Mouse (Mus musculus): ENCODE measurements around the gene Usp10. TPM values are rescaled to one million over a fixed set of nuclear protein-coding genes. Genes with fewer than 3 reads are reported as not detected.

The Usp10 gene
- 10 to 100 TPM; 29.8 to 73.1 (median 52.0) TPM for total RNA-seq (2018; cell fraction: chromatin; rRNA removed)
- total RNA-seq (2018; cell fraction: cytosol; rRNA removed), result 10 to 100 TPM; 16.8 to 30.5 (median 23.9) TPM
- 100 to 1,000 TPM in 1 of 26 experiments, 10 to 100 TPM in 25; 18.2 to 104 (median 39.7) TPM for total RNA-seq (2018; cell fraction: nucleus; rRNA removed)
- polyA plus RNA-seq (2018), result 21.1 to 45.0 TPM (median 40.8 TPM) in 3 replicates

GRCm38 (mm10) chr8:119909944-119910546 is at the start of gene Usp10:
Gene Usp10 (plus strand): TSS chr8:119910360.
- Histone ChIP-seq H3K4me3 (ENCODE audit: inconsistent target) (peak within 1 kb of the TSS; percentile 46), H3K79me2 (ENCODE audit: inconsistent target) (peaks cover 39% of the 10 kb centered on the region), H3K36me3 (ENCODE audit: inconsistent target) (no peaks in the 10 kb centered on the region), H3K27ac (no peak within 1 kb of the TSS)
- 29% methylated on average over 13 of the region's 13 CpGs for WGBS (ENCODE audit: missing documents)

DNA sequence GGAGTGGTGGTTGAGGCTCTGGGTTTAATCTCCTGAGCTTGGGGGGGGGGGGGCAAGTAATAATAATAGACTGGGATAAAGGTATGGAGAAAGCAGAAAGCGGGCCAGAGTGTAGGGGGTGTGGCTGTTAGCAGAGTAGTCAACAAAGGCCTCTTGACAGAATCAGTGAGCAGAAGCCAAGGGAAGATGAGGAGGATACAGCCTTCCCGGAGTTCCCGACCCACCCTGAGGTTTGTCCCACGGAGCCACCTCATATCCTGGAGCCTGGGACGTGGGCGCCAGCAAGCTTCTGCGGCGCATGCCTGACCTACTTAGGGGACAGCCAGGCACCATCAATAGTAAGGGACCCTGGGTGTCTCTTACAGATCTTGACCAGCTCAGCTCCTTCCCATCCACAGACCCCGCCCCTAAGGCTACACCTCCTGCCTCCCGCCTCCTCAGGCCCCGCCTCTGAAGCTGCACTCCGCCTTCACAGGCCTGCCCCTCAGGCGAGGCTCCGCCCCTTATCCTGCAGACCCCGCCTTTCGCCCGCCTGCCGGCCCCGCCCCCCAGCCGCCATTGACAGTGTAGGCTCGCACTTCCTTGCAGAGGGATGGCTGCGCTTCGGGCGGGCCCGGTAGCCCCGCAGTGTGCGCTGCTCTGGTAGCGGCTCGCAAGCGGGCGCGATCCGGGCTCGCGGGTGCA is 48.3 kb upstream of the Usp10 start, which contains the start of gene Klhl36:
Gene Klhl36 (plus strand): TSS at position 561 of the 684 bp plus-strand sequence.
- no peak within 1 kb of the TSS for H3K27ac ChIP-seq
- 2% methylated on average over 35 of the region's 35 CpGs for WGBS (ENCODE audit: missing documents)
- H3K36me3 ChIP-seq (ENCODE audit: inconsistent target), result no peaks in the 10 kb centered on the region
- H3K79me2 ChIP-seq (ENCODE audit: inconsistent target), result no peaks in the 10 kb centered on the region
- peak within 1 kb of the TSS; percentile 64 for H3K4me3 ChIP-seq (ENCODE audit: inconsistent target)

GRCm38 (mm10) chr8:119862390-119862734 is 47.8 kb upstream of the Usp10 start:
- peak overlapping the region; percentile 64 for H3K4me3 ChIP-seq (ENCODE audit: inconsistent target)
- H3K36me3 ChIP-seq (ENCODE audit: inconsistent target), result no peaks in the 10 kb centered on the region
- H3K27ac ChIP-seq, result no peak overlapping the region
- H3K79me2 ChIP-seq (ENCODE audit: inconsistent target), result no peaks in the 10 kb centered on the region
- WGBS (ENCODE audit: missing documents), result 2% methylated on average over 19 of the region's 19 CpGs

GRCm38 (mm10) chr8:119862749-119863148 is 47.4 kb upstream of the Usp10 start:
- no peaks in the 10 kb centered on the region for H3K79me2 ChIP-seq (ENCODE audit: inconsistent target)
- H3K36me3 ChIP-seq (ENCODE audit: inconsistent target), result no peaks in the 10 kb centered on the region
- H3K4me3 ChIP-seq (ENCODE audit: inconsistent target), result peak overlapping the region; percentile 64
- 45% methylated on average over 6 of the region's 6 CpGs for WGBS (ENCODE audit: missing documents)
- H3K27ac ChIP-seq, result no peak overlapping the region

DNA sequence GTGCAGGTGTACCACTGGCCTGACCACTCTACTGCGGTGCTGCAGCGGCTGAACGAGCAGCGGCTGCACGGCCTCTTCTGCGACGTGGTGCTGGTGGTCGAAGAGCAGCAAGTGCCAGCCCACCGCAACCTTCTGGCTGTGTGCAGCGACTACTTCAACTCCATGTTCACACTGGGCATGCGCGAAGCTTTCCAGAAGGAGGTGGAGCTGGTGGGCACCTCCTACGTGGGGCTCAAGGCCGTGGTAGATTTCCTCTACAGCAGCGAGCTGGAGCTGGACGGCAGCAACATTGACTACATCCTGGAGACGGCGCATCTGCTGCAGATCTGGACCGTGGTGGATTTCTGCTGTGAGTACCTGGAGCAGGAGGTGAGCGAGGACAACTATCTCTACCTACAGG is 40.5 kb upstream of the Usp10 start:
- Histone ChIP-seq H3K36me3 (ENCODE audit: inconsistent target) (peaks cover 27% of the 10 kb centered on the region), H3K4me3 (ENCODE audit: inconsistent target) (no peak overlapping the region), H3K79me2 (ENCODE audit: inconsistent target) (no peaks in the 10 kb centered on the region), H3K27ac (no peak overlapping the region)
- WGBS (ENCODE audit: missing documents), result 94% methylated on average over 20 of the region's 20 CpGs

DNA sequence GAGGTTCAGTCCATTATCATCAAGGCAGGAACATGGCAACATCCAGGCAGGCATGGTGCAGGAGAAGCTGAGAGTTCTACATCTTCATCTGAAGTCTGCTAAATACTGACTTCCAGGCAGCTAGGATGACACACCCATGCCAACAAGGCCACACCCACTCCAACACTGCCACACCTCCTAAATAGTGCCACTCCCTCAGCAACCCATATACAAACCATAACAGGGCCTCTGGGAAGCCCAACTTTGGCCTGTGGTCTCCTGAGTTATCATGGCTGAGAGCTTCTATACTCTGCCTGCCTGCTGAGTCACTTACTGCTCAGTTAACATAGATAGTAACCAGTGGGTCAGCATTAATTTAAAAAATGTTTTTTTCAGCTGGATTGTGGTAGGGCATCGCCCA is 37.0 kb upstream of the Usp10 start:
- Histone ChIP-seq H3K79me2 (ENCODE audit: inconsistent target) (no peaks in the 10 kb centered on the region), H3K36me3 (ENCODE audit: inconsistent target) (peaks cover 27% of the 10 kb centered on the region), H3K27ac (no peak overlapping the region), H3K4me3 (ENCODE audit: inconsistent target) (no peak overlapping the region)
- WGBS (ENCODE audit: missing documents), result 100% methylated on average over 1 of the region's 1 CpGs

DNA sequence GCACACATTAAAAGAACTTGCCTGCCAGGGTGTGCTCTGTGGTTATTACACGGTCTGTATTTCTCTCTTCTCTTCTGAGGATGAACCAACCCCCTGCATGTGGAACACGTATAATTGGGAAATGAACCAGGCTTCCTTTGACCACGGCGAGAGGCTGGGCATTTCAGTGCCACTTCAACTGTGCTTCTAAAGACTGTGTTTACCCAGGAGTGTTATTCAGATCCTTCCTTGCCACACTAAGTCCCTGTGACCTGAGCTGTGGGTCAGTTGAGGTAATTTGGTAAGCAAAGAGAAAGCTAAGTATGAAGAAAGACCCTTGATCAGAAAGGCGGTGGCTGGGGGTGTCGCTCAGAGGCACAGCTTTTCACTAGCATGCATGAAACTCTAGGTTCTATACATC is 28.9 kb upstream of the Usp10 start:
- no peaks in the 10 kb centered on the region for H3K36me3 ChIP-seq (ENCODE audit: inconsistent target)
- no peak overlapping the region for H3K27ac ChIP-seq
- 70% methylated on average over 6 of the region's 6 CpGs for whole genome bisulfite sequencing (ENCODE audit: missing documents)
- no peaks in the 10 kb centered on the region for H3K79me2 ChIP-seq (ENCODE audit: inconsistent target)
- no peak overlapping the region for H3K4me3 ChIP-seq (ENCODE audit: inconsistent target)

- Histone ChIP-seq H3K4me3 (ENCODE audit: inconsistent target) (no peak overlapping the region), H3K36me3 (ENCODE audit: inconsistent target) (no peaks in the 10 kb centered on the region), H3K79me2 (ENCODE audit: inconsistent target) (no peaks in the 10 kb centered on the region), H3K27ac (no peak overlapping the region)
- 94% methylated on average over 8 of the region's 8 CpGs for WGBS (ENCODE audit: missing documents)
Measured at GRCm38 (mm10) chr8:119881917-119882316, 28.2 kb upstream of the Usp10 start.

DNA sequence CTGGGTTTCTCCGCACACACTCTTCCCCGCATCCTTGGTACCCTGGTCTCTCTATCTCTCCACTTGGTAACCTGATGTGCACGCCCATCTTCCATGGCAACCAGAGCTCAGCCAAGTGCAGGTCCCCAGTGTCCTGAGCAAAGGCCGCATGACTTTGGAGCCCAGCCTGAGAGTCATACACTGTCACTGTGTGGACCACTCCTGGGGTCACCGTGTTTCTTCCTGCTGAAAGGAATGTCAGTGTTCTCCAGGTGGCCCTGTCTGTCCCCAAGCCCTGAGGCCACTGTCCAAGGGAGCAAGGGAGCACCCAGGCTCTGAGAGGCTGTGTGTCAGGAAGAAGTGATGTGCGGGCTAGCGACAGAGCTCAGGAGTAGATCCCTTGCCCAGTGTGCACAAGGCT is 26.9 kb upstream of the Usp10 start:
- Histone ChIP-seq H3K4me3 (ENCODE audit: inconsistent target) (no peak overlapping the region), H3K36me3 (ENCODE audit: inconsistent target) (no peaks in the 10 kb centered on the region), H3K79me2 (ENCODE audit: inconsistent target) (no peaks in the 10 kb centered on the region), H3K27ac (no peak overlapping the region)
- WGBS (ENCODE audit: missing documents), result 99% methylated on average over 7 of the region's 7 CpGs

- H3K27ac ChIP-seq, result no peak overlapping the region
- WGBS (ENCODE audit: missing documents), result 55% methylated on average over 3 of the region's 3 CpGs
- H3K79me2 ChIP-seq (ENCODE audit: inconsistent target), result no peaks in the 10 kb centered on the region
- no peaks in the 10 kb centered on the region for H3K36me3 ChIP-seq (ENCODE audit: inconsistent target)
- no peak overlapping the region for H3K4me3 ChIP-seq (ENCODE audit: inconsistent target)
Measured at GRCm38 (mm10) chr8:119885612-119886011, 24.5 kb upstream of the Usp10 start.

DNA sequence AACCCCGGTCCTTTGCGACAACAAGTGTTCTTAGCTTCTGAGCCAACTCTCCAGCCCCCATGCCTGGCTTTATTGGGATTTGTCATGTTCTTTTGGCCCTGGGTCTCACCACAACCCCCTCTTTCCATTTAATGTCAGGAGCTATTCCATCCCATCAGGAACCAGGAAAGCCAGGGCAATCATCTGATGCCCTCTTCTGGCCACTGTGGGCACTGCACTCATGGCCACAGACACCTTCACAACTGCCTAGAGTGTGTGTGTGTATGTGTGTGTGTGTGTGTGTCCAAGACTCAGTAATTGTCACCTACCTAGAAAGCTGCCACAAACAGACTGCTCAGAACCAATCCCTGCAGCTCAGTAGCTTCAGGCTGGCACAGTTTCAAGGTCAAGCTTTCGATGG is 23.0 kb upstream of the Usp10 start:
- Histone ChIP-seq H3K79me2 (ENCODE audit: inconsistent target) (no peaks in the 10 kb centered on the region), H3K4me3 (ENCODE audit: inconsistent target) (no peak overlapping the region), H3K36me3 (ENCODE audit: inconsistent target) (no peaks in the 10 kb centered on the region), H3K27ac (no peak overlapping the region)
- WGBS (ENCODE audit: missing documents), result 91% methylated on average over 3 of the region's 3 CpGs

DNA sequence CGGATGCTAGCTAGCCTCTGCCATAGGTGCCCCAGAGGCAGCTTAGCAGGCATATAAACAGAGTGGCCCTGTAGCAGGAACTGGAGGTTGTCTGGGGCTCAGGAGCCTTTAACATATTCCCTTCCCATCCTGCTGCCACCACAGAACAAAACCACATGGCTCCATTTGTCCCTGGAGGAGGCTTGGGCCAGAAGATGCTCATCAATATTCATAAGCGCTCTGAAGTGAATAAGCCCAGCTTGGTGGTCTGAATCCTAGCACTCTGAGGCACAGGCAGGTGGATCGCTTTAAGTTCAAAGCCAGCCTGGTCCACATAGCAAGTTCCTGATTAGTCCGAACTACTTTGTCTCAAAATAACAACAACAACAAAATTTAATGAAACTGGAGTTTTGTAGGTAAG is 22.1 kb upstream of the Usp10 start:
- no peak overlapping the region for H3K27ac ChIP-seq
- H3K36me3 ChIP-seq (ENCODE audit: inconsistent target), result no peaks in the 10 kb centered on the region
- no peak overlapping the region for H3K4me3 ChIP-seq (ENCODE audit: inconsistent target)
- WGBS (ENCODE audit: missing documents), result 89% methylated on average over 4 of the region's 4 CpGs
- no peaks in the 10 kb centered on the region for H3K79me2 ChIP-seq (ENCODE audit: inconsistent target)

GRCm38 (mm10) chr8:119897069-119897468 is 13.1 kb upstream of the Usp10 start:
- Histone ChIP-seq H3K27ac (no peak overlapping the region), H3K79me2 (ENCODE audit: inconsistent target) (no peaks in the 10 kb centered on the region), H3K4me3 (ENCODE audit: inconsistent target) (no peak overlapping the region), H3K36me3 (ENCODE audit: inconsistent target) (no peaks in the 10 kb centered on the region)
- WGBS (ENCODE audit: missing documents), result 94% methylated on average over 4 of the region's 4 CpGs

DNA sequence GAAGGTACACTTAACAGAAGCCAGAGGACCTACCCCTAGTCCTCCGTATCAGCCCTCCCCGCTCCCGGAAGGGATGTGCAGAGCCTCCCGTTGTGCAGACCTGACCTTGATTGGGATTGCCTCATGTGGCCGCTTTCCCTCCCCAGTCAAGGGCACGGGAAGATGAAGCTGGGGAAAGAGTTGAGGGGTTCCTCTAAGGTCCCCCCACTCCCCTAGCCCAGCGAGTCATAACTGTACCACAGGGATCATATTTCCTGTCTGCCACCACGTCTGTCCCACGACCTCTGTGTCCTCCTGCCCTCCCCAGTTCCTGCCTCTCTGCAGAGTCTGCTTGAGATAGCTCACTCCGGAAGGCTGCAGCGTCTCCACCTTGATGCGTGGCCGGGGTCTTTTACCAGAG is 12.2 kb upstream of the Usp10 start:
- no peaks in the 10 kb centered on the region for H3K36me3 ChIP-seq (ENCODE audit: inconsistent target)
- H3K27ac ChIP-seq, result no peak overlapping the region
- 21% methylated on average over 13 of the region's 13 CpGs for WGBS (ENCODE audit: missing documents)
- no peaks in the 10 kb centered on the region for H3K79me2 ChIP-seq (ENCODE audit: inconsistent target)
- H3K4me3 ChIP-seq (ENCODE audit: inconsistent target), result no peak overlapping the region

- WGBS (ENCODE audit: missing documents), result 91% methylated on average over 3 of the region's 3 CpGs
- H3K79me2 ChIP-seq (ENCODE audit: inconsistent target), result no peaks in the 10 kb centered on the region
- H3K36me3 ChIP-seq (ENCODE audit: inconsistent target), result no peaks in the 10 kb centered on the region
- no peak overlapping the region for H3K27ac ChIP-seq
- no peak overlapping the region for H3K4me3 ChIP-seq (ENCODE audit: inconsistent target)
Measured at GRCm38 (mm10) chr8:119901349-119901748, 8.8 kb upstream of the Usp10 start.
